Mouse (Mus musculus): ENCODE data around the gene Fggy.

The Fggy gene

DNA sequence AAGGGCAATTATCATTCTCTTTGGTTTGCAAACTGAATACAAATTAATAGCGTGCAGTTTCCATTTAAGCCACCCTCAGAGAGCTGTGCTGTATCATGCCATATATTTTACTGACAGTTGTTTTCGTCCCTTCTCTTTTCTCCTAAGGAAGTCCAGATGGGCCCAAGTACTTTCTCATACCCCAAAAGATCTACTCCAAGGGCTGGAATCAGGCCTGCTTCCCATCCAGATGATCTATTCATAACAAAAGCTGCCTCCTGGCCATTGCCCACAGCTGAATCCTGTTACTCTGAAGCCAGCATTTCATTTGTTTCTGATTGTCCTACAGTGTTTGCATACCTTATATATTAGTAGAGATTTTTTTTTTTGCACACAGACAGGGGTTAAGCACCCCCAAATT is 231.6 kb downstream of the Fggy start:
- DNase-seq = no peak

GRCm38 (mm10) chr4:95791913-95792475 is 234.7 kb downstream of the Fggy start:
- no peak for DNase-seq

- no peak for DNase-seq
Observed at GRCm38 (mm10) chr4:95793647-95794328, 236.5 kb downstream of the Fggy start.

- DNase-seq = no peak
Observed at GRCm38 (mm10) chr4:95794651-95795050, 237.3 kb downstream of the Fggy start.

GRCm38 (mm10) chr4:95795283-95795682 is 238.0 kb downstream of the Fggy start:
- no peak for DNase-seq

DNA sequence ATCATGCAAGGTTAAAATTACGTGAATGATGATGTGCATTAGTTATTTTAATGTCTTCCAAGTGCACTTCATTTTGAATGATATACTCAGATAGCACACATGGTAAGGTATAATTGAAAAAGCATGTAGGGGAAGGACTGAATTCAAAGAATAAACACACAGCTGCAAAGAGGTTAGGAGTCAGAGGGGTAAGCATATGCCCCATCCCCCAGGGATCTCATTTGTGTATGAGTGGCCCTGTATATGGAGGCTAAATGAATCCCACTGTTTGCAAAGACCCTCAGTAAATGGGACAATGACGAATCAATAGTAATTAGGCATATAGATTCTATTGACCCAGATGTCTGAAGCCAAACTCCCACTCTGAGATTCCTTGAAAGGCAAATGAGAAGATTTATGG is 262.3 kb downstream of the Fggy start:
- no peak for DNase-seq

GRCm38 (mm10) chr4:95821906-95822579 is 264.7 kb downstream of the Fggy start:
- DNase-seq = no peak

- DNase-seq = no peak
Observed at GRCm38 (mm10) chr4:95828164-95828563, 270.9 kb downstream of the Fggy start.

DNA sequence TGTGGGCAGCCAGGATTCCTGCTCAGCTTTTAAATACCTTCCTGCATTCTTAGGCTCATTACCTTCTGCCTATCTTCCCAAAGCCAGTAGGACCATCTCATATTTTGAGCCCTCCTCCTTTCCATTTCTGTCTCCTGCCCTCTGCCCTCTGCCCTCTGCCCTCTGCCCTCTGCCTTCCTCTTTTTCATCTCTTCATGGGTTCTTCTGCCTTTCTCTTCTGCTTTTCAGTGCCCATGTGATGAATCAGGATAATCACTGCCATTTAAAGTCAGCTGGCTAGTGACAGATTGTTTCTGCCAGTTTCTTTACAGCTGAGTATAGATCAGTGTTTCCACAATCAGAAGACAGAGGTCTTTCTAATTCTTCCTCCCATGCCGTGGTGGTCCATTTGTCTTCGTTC is 273.0 kb downstream of the Fggy start:
- DNase-seq = no peak

GRCm38 (mm10) chr4:95839860-95840259 is 282.6 kb downstream of the Fggy start:
- no peak for DNase-seq

- DNase-seq = no peak
Observed at GRCm38 (mm10) chr4:95840389-95841053, 283.2 kb downstream of the Fggy start.

- no peak for DNase-seq
Observed at GRCm38 (mm10) chr4:95845981-95846617, 288.8 kb downstream of the Fggy start.

- DNase-seq = no peak
Observed at GRCm38 (mm10) chr4:95847219-95847618, 289.9 kb downstream of the Fggy start.

GRCm38 (mm10) chr4:95847664-95848063 is 290.4 kb downstream of the Fggy start:
- no peak for DNase-seq

GRCm38 (mm10) chr4:95849497-95849896 is 292.2 kb downstream of the Fggy start:
- DNase-seq = no peak

- DNase-seq = no peak
Observed at GRCm38 (mm10) chr4:95850044-95850739, 292.9 kb downstream of the Fggy start.

GRCm38 (mm10) chr4:95852257-95852656 is 294.9 kb downstream of the Fggy start:
- no peak for DNase-seq

- no peak for DNase-seq
Observed at GRCm38 (mm10) chr4:95856008-95856407, 298.7 kb downstream of the Fggy start.

- no peak for DNase-seq
Observed at GRCm38 (mm10) chr4:95860601-95861000, 303.3 kb downstream of the Fggy start.

GRCm38 (mm10) chr4:95861074-95861473 is 303.8 kb downstream of the Fggy start:
- DNase-seq = no peak

GRCm38 (mm10) chr4:95861741-95862155 is 304.4 kb downstream of the Fggy start:
- no peak for DNase-seq

DNA sequence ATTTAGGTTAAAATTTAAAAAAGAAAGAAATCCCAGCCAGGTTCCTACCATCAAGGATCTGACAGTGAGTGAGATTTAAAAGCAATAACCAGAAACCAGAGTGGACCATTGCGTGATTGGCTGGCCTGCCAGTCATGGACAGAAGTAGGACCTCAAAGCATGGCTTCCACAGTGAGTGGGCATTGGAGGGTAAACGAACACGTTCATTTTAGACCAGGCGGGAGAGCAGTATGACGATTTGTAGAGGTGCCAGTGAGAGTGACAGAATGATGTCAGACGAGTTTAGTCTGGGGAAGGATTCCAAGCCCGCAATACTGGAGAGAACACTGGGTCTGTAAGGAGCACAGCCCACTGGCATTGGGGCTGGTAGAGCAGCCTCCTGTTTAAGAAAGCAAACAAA is 305.0 kb downstream of the Fggy start:
- no peak for DNase-seq
